Mouse (Mus musculus) layer of hippocampus, adult 6 months (tissue): Measurements from ENCODE around the gene Tctex1d4. TPM values are rescaled to one million over a fixed set of nuclear protein-coding genes. Genes with fewer than 3 reads are reported as not detected.

Source experiments
- long read RNA-seq, 2 experiments: library from polyadenylated mRNA; unstranded; transcript quantifications; one replicate each; pipeline ENCODE4 v2.0.0; 2019 to 2020
- microRNA-seq: library from miRNA; unstranded; fragments of <30 nt; microRNA quantifications from one replicate; pipeline ENCODE4 v1.2.0, GENCODE M21; 2020
- polyA plus RNA-seq: library from polyadenylated mRNA; unstranded; fragments of <200 nt; fragmentation: Nextera tagmentation; gene quantifications from 2 replicates; pipeline ENCODE4 v1.2.3, GENCODE M21; 2021

Gene Tctex1d4
- 4.6 and 6.8 TPM in 2 replicates for polyA plus RNA-seq
- long read RNA-seq, experiment 1, partial matches to known transcripts = 0 of 3 reads
- long read RNA-seq, experiment 1, other reads (novel, unspliced or antisense) = 2 of 3 reads
- long read RNA-seq, experiment 2 = 0 reads

DNA sequence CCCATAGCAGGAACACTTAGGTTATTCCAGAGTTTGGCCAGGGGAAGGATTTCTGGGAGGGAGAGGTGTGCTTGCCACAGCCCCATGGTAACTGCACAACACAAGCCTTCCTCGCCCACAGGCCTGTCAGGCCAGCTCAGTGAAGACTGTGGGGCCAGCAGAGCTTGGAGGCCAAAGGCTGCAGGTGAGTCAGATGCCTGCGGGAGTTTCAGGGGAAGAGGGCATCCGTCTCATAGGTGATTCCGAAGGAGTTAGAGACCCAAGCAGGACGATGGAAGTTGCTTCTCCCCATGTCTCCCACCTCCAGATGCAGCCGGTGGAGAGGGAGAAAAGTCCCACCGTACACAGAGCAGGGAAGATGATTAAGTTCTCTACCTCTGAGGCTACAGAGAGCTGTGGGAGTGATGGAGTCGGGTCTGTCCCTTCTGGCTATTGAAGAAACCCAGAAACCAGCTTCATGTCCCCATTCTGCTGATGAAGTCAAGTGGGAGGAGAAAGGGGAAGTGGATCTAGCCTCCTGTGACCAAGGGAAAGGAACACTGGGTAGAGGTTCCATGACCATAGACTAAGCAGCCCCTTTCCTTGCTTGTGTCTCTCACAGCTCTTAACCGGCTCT, at the start of gene Tctex1d4:
Tctex1d4 (plus strand) TSS at position 120 of the 616 bp plus-strand sequence.

DNA sequence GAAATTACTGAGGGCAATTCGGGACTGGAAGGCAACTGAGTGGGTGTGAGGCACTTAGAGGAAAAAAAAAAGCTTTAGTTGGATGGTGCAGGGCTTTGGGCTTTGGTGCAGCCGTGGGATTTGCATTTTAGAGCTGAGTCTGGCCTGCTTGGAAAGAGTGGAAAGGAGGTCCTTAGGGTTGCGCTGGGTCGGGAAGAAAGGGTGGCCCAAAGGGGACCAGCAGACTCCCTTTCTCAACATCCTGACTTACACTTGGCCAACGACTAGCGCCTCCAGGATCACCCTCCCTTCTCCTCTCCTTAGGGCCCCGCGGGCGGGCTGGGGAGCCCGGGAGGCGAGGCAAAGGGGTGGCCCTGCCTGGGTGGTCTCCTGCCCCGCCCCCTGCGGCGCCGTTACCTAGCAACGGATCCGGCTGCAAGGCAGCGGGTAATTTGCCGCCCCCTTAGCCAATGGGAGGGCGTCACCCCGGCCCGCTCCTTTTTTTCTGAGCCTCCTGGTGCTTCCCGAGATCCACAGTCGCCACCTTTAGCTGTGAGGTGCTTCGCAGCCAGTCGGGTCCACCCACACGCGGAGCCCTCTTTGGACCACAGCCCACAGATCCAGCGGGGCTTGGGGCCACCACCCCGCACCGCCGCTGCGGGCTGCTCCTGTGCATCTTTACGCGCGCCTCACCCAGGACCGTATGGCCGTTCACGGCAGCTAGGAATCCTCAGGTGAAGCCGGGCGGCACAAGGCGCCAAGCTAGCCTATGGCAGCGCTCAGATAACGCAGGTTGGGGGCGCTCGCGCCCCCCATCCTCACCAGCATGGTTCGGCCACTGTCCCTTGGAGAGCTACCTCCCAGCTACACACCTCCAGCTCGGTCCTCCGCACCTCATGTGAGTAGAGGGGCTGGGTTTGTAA, 30.8 kb upstream of the Tctex1d4 start, which contains the start of gene Ptch2:
Ptch2 (plus strand) TSS at position 525 of the 902 bp plus-strand sequence.

DNA sequence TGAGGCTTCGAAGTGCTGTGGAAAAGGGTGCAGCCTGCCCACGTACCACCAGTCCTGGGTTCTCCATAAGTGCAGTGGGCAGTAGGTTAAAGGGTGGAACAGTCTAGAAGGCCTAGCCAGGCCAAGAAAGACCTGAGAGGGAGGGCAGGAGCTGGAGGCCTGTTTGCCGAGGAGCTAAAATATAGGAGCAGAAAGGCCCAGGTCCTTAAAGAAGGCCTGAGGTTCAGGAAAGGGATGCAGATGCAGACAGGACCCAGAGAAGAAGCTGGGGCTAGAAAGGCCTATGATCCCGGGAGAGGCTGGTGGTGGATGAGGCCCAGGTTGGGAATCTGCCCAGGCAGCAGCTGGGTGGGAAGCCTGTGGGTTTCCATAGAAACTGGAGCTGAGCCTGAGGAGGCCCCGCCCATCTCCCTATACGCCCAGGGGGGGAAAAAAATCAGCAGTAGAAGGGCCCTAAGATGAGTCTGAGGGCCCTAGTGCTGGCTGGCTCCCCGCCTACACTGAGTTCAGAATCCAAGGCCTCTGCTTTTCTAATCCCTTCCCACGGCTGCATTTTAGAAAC, 1.2 kb upstream of the Tctex1d4 start, which contains the start of gene Btbd19:
Btbd19 (minus strand) TSS at position 378 of the 562 bp plus-strand sequence.

DNA sequence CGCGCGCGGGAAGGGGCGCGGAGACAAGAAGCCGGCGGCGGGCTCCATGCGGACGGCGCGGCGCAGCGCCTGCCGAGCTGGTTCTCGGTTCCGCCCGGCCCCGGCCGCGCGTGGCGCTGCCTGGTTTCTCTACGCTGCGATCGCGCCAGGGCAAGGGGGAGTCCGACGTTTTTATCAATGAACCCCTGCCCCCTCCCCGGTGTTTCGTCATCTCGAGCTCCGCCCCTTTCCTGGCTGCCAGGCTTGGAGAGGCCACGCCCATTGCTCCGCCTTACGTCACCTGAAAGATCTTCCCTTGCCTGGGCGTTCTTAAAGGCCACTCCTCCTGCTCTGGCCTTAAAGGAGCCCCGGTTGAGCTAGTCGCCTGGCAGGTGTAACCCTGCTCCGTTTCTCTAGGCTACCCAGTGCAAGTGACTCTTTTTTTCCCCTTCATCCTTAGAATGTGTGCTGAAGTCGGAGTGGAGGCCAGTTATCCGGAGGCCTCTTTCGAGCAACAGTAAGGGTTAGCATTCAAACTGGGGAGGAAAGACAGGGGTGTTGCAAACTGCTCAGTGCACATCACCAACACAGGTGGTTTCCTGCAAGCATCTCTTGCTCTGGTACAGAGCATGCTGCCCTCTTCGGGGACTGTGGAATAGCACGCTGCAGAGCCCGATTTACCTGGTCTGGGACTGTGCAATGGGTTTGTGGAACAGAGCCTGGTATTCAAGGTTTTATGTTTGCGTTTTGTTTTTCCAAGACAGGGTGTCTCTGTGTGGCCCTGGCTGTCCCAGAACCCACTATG, 7.4 kb downstream of the Tctex1d4 start, which contains the start of gene Plk3:
Plk3 (minus strand) TSS at position 147 of the 784 bp plus-strand sequence.

DNA sequence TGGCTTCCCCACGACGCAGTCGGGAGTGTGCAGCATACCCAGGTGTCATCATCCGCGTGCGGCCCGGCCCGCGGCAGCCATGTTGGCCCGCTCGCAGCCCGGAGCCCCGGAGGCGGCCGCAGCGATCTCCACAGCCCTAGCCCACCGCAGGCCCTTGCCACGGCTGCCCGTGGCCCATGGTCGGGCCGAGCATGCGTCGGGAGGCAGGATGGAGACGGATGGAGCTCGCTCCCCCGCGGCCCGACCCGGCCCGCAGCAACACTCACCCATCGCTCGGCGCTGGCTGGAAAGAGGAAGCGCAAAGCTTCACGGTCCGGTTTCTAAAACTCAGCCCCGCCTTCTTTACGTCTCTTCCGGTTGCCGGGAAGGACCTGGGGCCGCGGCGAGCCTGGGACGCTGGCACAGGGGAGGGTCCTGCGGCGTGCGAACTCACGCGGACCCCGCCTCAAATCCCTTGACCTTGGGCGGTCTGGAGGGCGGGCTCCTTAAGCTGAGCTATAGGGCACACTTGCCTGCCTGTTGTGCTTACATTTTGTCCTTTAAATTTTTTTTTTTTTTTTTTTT, 29.3 kb downstream of the Tctex1d4 start, which contains the start of gene Rps8:
Rps8 (minus strand) TSS at position 452 of the 564 bp plus-strand sequence.

Small RNAs within 50 kb of the gene (microRNA-seq; reads per million reads assigned to microRNA genes)
- gene Gm22398 = not detected

Other genes starting within 250 kb of the Tctex1d4 start
- 0.87 and 0.93 TPM in 2 replicates for gene Zswim5, start 249.4 kb upstream of the Tctex1d4 start, polyA plus RNA-seq
- 64.2 and 65.4 TPM in 2 replicates for gene Urod, start 132.4 kb upstream of the Tctex1d4 start, polyA plus RNA-seq
- 7.5 and 7.9 TPM in 2 replicates for gene Hectd3, start 131.5 kb upstream of the Tctex1d4 start, polyA plus RNA-seq
- gene Eif2b3, start 107.4 kb upstream of the Tctex1d4 start, polyA plus RNA-seq = 23.3 and 25.2 TPM in 2 replicates
- gene Ptch2, start 30.7 kb upstream of the Tctex1d4 start, polyA plus RNA-seq = 0.20 and 0.33 TPM in 2 replicates
- 7.5 and 8.0 TPM in 2 replicates for gene Btbd19, start 1.1 kb upstream of the Tctex1d4 start, polyA plus RNA-seq
- gene Plk3, start 7.2 kb downstream of the Tctex1d4 start, polyA plus RNA-seq = 7.7 and 8.4 TPM in 2 replicates
- 1,119 and 1,120 TPM in 2 replicates for gene Rps8, start 29.4 kb downstream of the Tctex1d4 start, polyA plus RNA-seq
- 0.10 and 0.14 TPM in 2 replicates for gene Kif2c, start 55.8 kb downstream of the Tctex1d4 start, polyA plus RNA-seq
- 11.5 and 16.4 TPM in 2 replicates for gene Tmem53, start 125.2 kb downstream of the Tctex1d4 start, polyA plus RNA-seq
- gene Armh1, start 125.3 kb downstream of the Tctex1d4 start, polyA plus RNA-seq = 1.2 and 1.3 TPM in 2 replicates